Mouse (Mus musculus) heart, postnatal 0 days (tissue): Measurements from ENCODE around the gene Crat.

Experiments used
- CTCF ChIP-seq: IDR thresholded peaks from 2 replicates; pipeline ENCODE4 v1.5.1; 2016; ENCODE audit warnings: antibody characterized with exemption, control low read depth, low read depth
- EP300 ChIP-seq: IDR thresholded peaks from 2 replicates; pipeline ENCODE4 v1.6.1; 2016; ENCODE audit warnings: antibody characterized with exemption, low read depth

- TF ChIP-seq CTCF (no peak), EP300 (no peak)
Measured at GRCm38 (mm10) chr2:30440211-30440700, 24.6 kb upstream of the Crat start.
